Mouse (Mus musculus) layer of hippocampus, postnatal 10 days (tissue): ENCODE measurements around the gene Gm5105. TPM values are rescaled to one million over a fixed set of nuclear protein-coding genes. Genes with fewer than 3 reads are reported as not detected.

Source experiments
- DNase-seq, 2 experiments: peaks; one replicate each; pipeline ENCODE4 v3.0.0; 2021; ENCODE audit warnings: low spot score in 2 of 2
- total RNA-seq, 2 experiments: library from RNA; stranded (reverse); gene quantifications; 2 replicates each; pipeline ENCODE4 v1.2.3; 2021

Gene Gm5105
- total RNA-seq, 2 experiments from 2014 or later: 0.20 TPM; not detected in 1

- no peak for DNase-seq
Measured at GRCm38 (mm10) chr3:138029351-138029750, 37.8 kb downstream of the Gm5105 start.

- no peak for DNase-seq
Measured at GRCm38 (mm10) chr3:138027575-138028362, 39.4 kb downstream of the Gm5105 start.

- DNase-seq: peak; percentile 19 to 20
Measured at GRCm38 (mm10) chr3:138026286-138026685, 40.9 kb downstream of the Gm5105 start.

GRCm38 (mm10) chr3:138022651-138023050 lies 44.5 kb downstream of the Gm5105 start:
- DNase-seq: no peak

- DNase-seq: no peak
Measured at GRCm38 (mm10) chr3:138022003-138022402, 45.2 kb downstream of the Gm5105 start.

- DNase-seq: no peak
Measured at GRCm38 (mm10) chr3:138016810-138017209, 50.4 kb downstream of the Gm5105 start.

- DNase-seq: no peak
Measured at GRCm38 (mm10) chr3:138014725-138015124, 52.5 kb downstream of the Gm5105 start.

GRCm38 (mm10) chr3:138012351-138012750 lies 54.8 kb downstream of the Gm5105 start:
- DNase-seq: no peak

- DNase-seq: no peak
Measured at GRCm38 (mm10) chr3:138008152-138008551, 59.0 kb downstream of the Gm5105 start.

GRCm38 (mm10) chr3:138006896-138007295 lies 60.3 kb downstream of the Gm5105 start:
- DNase-seq: no peak

- DNase-seq: no peak
Measured at GRCm38 (mm10) chr3:138003264-138003663, 63.9 kb downstream of the Gm5105 start.

- no peak for DNase-seq
Measured at GRCm38 (mm10) chr3:138002545-138002944, 64.6 kb downstream of the Gm5105 start.

GRCm38 (mm10) chr3:138001865-138002264 lies 65.3 kb downstream of the Gm5105 start:
- DNase-seq: no peak

GRCm38 (mm10) chr3:138000724-138001069 lies 66.5 kb downstream of the Gm5105 start:
- DNase-seq: peak in 1 of 2 experiments; percentile 27

- no peak for DNase-seq
Measured at GRCm38 (mm10) chr3:138000062-138000723, 67.0 kb downstream of the Gm5105 start.

- no peak for DNase-seq
Measured at GRCm38 (mm10) chr3:137999224-137999790, 67.9 kb downstream of the Gm5105 start.

Other genes with a start within 250 kb of the Gm5105 start
- gene H2afz, start 202.9 kb downstream of the Gm5105 start, total RNA-seq: 100 to 1,000 TPM; 193 to 223 TPM
- gene Dnajb14, start 199.7 kb downstream of the Gm5105 start, total RNA-seq: 10 to 100 TPM; 40.1 to 44.9 TPM
- 10 to 100 TPM; 65.3 to 66.9 TPM for gene Lamtor3, start 148.9 kb downstream of the Gm5105 start, total RNA-seq
- 1 to 10 TPM; 4.7 to 7.1 TPM for gene Dapp1, start 85.8 kb downstream of the Gm5105 start, total RNA-seq
- 1 to 10 TPM; 1.3 TPM for gene 1110002E22Rik, start 2.3 kb downstream of the Gm5105 start, total RNA-seq
- 1 to 10 TPM; 8.0 to 9.3 TPM for gene Trmt10a, start 76.1 kb upstream of the Gm5105 start, total RNA-seq
- gene Mttp, start 77.6 kb upstream of the Gm5105 start, total RNA-seq: 1 to 10 TPM; 4.3 to 5.3 TPM
- gene 4930579F01Rik, start 126.4 kb upstream of the Gm5105 start, total RNA-seq: not detected
- gene Adh7, start 150.4 kb upstream of the Gm5105 start, total RNA-seq: under 1 TPM; 0.21 to 0.47 TPM
- 1 to 10 TPM; 1.4 to 1.7 TPM for gene Adh1, start 193.6 kb upstream of the Gm5105 start, total RNA-seq
- gene Adh6a, start 245.9 kb upstream of the Gm5105 start, total RNA-seq: not detected